Mouse (Mus musculus) urinary bladder, postnatal 25 days (tissue): Measurements from ENCODE around the gene M1ap.

Experiments used
- DNase-seq: peaks from one replicate; pipeline ENCODE4 v3.0.0; 2022; ENCODE audit warnings: low spot score

M1ap gene

GRCm38 (mm10) chr6:83071220-83071619, 124.5 kb downstream of the M1ap start:
- DNase-seq, result no peak

DNA sequence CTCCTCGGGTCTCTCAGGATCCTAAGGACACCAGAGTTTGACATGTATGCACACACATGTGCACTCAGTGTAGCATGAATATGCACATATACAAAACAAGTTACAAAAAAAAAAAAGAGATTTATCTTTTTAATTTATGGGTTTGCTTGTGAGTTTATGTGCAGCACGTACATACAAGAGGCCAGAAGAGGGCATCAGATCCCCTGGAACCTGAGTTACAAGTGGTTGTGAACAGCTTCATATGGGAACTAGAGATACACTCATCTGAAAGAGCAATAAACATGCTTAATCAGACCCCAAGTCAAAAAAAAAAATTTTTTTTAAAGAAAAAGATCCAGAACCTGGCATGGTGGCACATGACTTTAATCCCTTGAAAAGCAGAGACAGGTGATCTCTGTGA, 128.3 kb downstream of the M1ap start:
- no peak for DNase-seq

DNA sequence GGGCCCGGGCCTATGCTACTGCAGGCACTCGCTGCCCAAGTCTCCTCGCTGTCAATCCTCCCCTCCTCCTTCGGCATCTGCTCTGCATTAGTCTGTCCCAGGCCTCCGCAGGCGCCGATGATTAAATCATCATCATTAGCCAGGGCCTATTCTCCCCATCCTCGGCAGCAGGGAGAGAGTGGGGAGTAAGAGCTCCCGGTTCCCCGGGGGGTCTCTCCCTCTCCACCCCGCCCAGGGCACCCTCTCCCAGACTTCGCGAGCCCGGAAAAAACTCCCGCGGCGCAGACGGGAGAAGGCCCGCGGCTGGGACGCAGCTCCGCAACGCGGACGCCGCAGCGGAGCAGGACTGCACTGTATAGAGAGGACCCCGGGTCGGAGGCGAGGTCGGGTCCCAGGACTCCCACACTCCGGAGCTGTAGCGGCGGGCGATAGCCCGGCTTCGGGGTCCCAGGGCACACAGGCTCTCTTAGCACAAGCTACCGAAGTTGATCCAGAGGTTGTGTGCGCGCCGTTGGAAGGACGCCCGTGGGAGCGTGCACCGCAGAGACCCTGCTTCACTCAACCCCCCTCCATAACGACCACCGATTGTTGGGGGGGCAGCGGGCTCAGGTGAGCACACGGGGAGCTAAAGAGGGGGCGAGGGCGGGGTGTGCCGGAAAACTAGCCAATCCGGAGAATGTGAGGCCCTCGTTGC, 131.1 kb downstream of the M1ap start, which contains the start of gene Pcgf1:
Gene Pcgf1, plus strand, starts transcription at position 240 of the 694 bp plus-strand sequence.
- no peak for DNase-seq

GRCm38 (mm10) chr6:83078324-83078858, 131.7 kb downstream of the M1ap start:
- DNase-seq, result peak; percentile 100
